Mouse (Mus musculus): ENCODE results near the gene Kpna4. TPM values are rescaled to one million over a fixed set of nuclear protein-coding genes. Genes with fewer than 3 reads are reported as not detected.
A peak's percentile ranks its signal among the peaks of the same experiment; 100 is the strongest.

The Kpna4 gene
- total and polyA plus RNA-seq, 3 experiments, result 19.4 to 50.5 (median 38.5) TPM

- no peak for DNase-seq (ENCODE audit: low read depth, low spot score)
- Histone ChIP-seq H3K27me3 (ENCODE audit: control insufficient read depth in 1 of 2, insufficient read depth in 2 of 2, low read length in 2 of 2) (no peaks in the 10 kb centered on the region; a peak in 1 of 4 replicates), H3K4me1 (ENCODE audit: control insufficient read depth in 1 of 2, insufficient read depth in 2 of 2, low read length in 2 of 2) (no peaks in the 10 kb centered on the region), H3K4me3 (ENCODE audit: control insufficient read depth in 1 of 2, insufficient read depth in 1 of 2, low read depth in 2 of 2, low read length in 2 of 2) (no peak overlapping the region), H3K9ac (ENCODE audit: control insufficient read depth, low read depth, low read length, poor library complexity, severe bottlenecking) (no peak overlapping the region), H3K9me3 (replicated peaks; ENCODE audit: insufficient read depth, low read length) (no peaks in the 10 kb centered on the region), H3K36me3 (ENCODE audit: control insufficient read depth in 1 of 2, insufficient read depth in 2 of 2, low read length in 2 of 2) (no peaks in the 10 kb centered on the region), H3K79me2 (ENCODE audit: control insufficient read depth, insufficient read depth, low read length, poor library complexity) (no peaks in the 10 kb centered on the region), H3K27ac (ENCODE audit: control insufficient read depth, low read depth, low read length) (no peak overlapping the region)
- TF ChIP-seq MAX (IDR thresholded peaks at IDR 0.05; ENCODE audit: low read length), result no peak
- no peak for TF ChIP-seq USF2 (IDR thresholded peaks at IDR 0.05; ENCODE audit: borderline replicate concordance in 1 of 2, insufficient read depth in 1 of 2, low read depth in 1 of 2, low read length in 2 of 2)
- no peak for TF ChIP-seq CTCF (IDR thresholded peaks at IDR 0.05 in 2 of 3, conservative IDR thresholded peaks at IDR 0.05 in 1 of 3; ENCODE audit: control insufficient read depth in 1 of 3, insufficient read depth in 1 of 3, low read depth in 2 of 3, low read length in 3 of 3, poor library complexity in 1 of 3, severe bottlenecking in 1 of 3)
- no peak for TF ChIP-seq SIN3A (IDR thresholded peaks at IDR 0.05; ENCODE audit: low read length)
- TF ChIP-seq MAZ (IDR thresholded peaks at IDR 0.05; ENCODE audit: low read depth, low read length), result no peak
- no peak for TF ChIP-seq EP300 (IDR thresholded peaks at IDR 0.05; ENCODE audit: low read depth in 1 of 2, low read length in 2 of 2)
- TF ChIP-seq TAL1 (IDR thresholded peaks at IDR 0.05; ENCODE audit: low read length), result no peak
- TF ChIP-seq POLR2AphosphoS2 (IDR thresholded peaks at IDR 0.05; ENCODE audit: low read length), result no peak
- TF ChIP-seq E2F4 (IDR thresholded peaks at IDR 0.05; ENCODE audit: borderline replicate concordance, low read depth, low read length), result no peak
- TF ChIP-seq POLR2AphosphoS5 (IDR thresholded peaks at IDR 0.05; ENCODE audit: borderline replicate concordance, low read depth, low read length), result no peak
- no peak for TF ChIP-seq SMC3 (IDR thresholded peaks at IDR 0.05; ENCODE audit: low read depth, low read length)
- no peak for TF ChIP-seq TCF12 (IDR thresholded peaks at IDR 0.05; ENCODE audit: low read depth, low read length)
- no peak for TF ChIP-seq ELF1 (IDR thresholded peaks at IDR 0.05; ENCODE audit: low read depth, low read length)
- TF ChIP-seq ZKSCAN1 (IDR thresholded peaks at IDR 0.05; ENCODE audit: low read depth, low read length), result no peak
Measured at GRCm38 (mm10) chr3:69157886-69158285, 31.0 kb upstream of the Kpna4 start.

GRCm38 (mm10) chr3:69156484-69156883 lies 29.6 kb upstream of the Kpna4 start:
- no peak overlapping the region; the same call in 1 of the 2 replicates for H3K9ac ChIP-seq (ENCODE audit: control insufficient read depth, low read depth, low read length, poor library complexity, severe bottlenecking)
- DNase-seq (ENCODE audit: low read depth, low spot score), result peak; percentile 27
- H3K79me2 ChIP-seq (ENCODE audit: control insufficient read depth, insufficient read depth, low read length, poor library complexity), result no peaks in the 10 kb centered on the region
- no peak overlapping the region for H3K27ac ChIP-seq (ENCODE audit: control insufficient read depth, low read depth, low read length)
- TF ChIP-seq CTCF (IDR thresholded peaks at IDR 0.05 in 2 of 3, conservative IDR thresholded peaks at IDR 0.05 in 1 of 3; ENCODE audit: control insufficient read depth in 1 of 3, insufficient read depth in 1 of 3, low read depth in 2 of 3, low read length in 3 of 3, poor library complexity in 1 of 3, severe bottlenecking in 1 of 3), result no peak
- TF ChIP-seq TBP (IDR thresholded peaks at IDR 0.05; ENCODE audit: low read depth, low read length), result 0 out of 2 replicates have a peak, but pooled peaks have one; percentile 15
- H3K4me3 ChIP-seq (ENCODE audit: control insufficient read depth in 1 of 2, insufficient read depth in 1 of 2, low read depth in 2 of 2, low read length in 2 of 2), result no peak overlapping the region; a peak in 1 of 4 replicates
- H3K27me3 ChIP-seq (ENCODE audit: control insufficient read depth in 1 of 2, insufficient read depth in 2 of 2, low read length in 2 of 2), result no peaks in the 10 kb centered on the region; a peak in 1 of 4 replicates
- H3K4me1 ChIP-seq (ENCODE audit: control insufficient read depth in 1 of 2, insufficient read depth in 2 of 2, low read length in 2 of 2), result no peaks in the 10 kb centered on the region
- no peaks in the 10 kb centered on the region for H3K36me3 ChIP-seq (ENCODE audit: control insufficient read depth in 1 of 2, insufficient read depth in 2 of 2, low read length in 2 of 2)
- no peaks in the 10 kb centered on the region for H3K9me3 ChIP-seq (replicated peaks; ENCODE audit: insufficient read depth, low read length)

All from MEL (cell line).